Mouse (Mus musculus) MEL (cell line): ENCODE results near the gene Iqca. TPM values are rescaled to one million over a fixed set of nuclear protein-coding genes. Genes with fewer than 3 reads are reported as not detected.

Experiments used
- DNase-seq: peaks from one replicate; pipeline ENCODE4 v3.0.0; 2011; ENCODE audit warnings: low read depth, low spot score
- H3K27ac ChIP-seq: 2 replicates; pipeline ENCODE4 v1.5.1; 2012; ENCODE audit warnings: low read depth, mild to moderate bottlenecking, control low read depth, low read length, moderate library complexity; ENCODE audit not compliant: control insufficient read depth
- H3K27me3 ChIP-seq, 2 experiments: fragments of 150-350 bp in 1 of 2; sonication (generic) in 1 of 2; 2 replicates each; pipeline ENCODE4 v1.6.1; 2012; ENCODE audit warnings: low read length in 2 of 2, mild to moderate bottlenecking in 2 of 2, improper control_type of control experiment in 1 of 2, moderate library complexity in 1 of 2; ENCODE audit not compliant: insufficient read depth in 2 of 2, control insufficient read depth in 1 of 2
- H3K36me3 ChIP-seq, 2 experiments: 2 replicates each; pipeline ENCODE4 v1.6.1; 2012 to 2014; ENCODE audit warnings: low read length in 2 of 2, improper control_type of control experiment in 1 of 2, inconsistent platforms in 1 of 2, mild to moderate bottlenecking in 1 of 2; ENCODE audit not compliant: insufficient read depth in 2 of 2, control insufficient read depth in 1 of 2
- H3K4me1 ChIP-seq, 2 experiments: fragments of 150-350 bp in 1 of 2; sonication (generic) in 1 of 2; 2 replicates each; pipeline ENCODE4 v1.6.1; 2012; ENCODE audit warnings: low read length in 2 of 2, improper control_type of control experiment in 1 of 2, mild to moderate bottlenecking in 1 of 2; ENCODE audit not compliant: insufficient read depth in 2 of 2, control insufficient read depth in 1 of 2
- H3K4me3 ChIP-seq, 2 experiments: fragments of 150-350 bp in 1 of 2; sonication (generic) in 1 of 2; 2 replicates each; pipeline ENCODE4 v1.5.1; 2012; ENCODE audit warnings: low read depth in 2 of 2, low read length in 2 of 2, mild to moderate bottlenecking in 2 of 2, moderate library complexity in 2 of 2, control low read depth in 1 of 2, improper control_type of control experiment in 1 of 2; ENCODE audit not compliant: control insufficient read depth in 1 of 2, insufficient read depth in 1 of 2
- H3K79me2 ChIP-seq: 2 replicates; pipeline ENCODE4 v1.6.1; 2012; ENCODE audit warnings: mild to moderate bottlenecking, low read length, moderate library complexity; ENCODE audit not compliant: control insufficient read depth, poor library complexity, insufficient read depth
- H3K9ac ChIP-seq: 2 replicates; pipeline ENCODE4 v1.6.1; 2012; ENCODE audit warnings: low read depth, mild to moderate bottlenecking, control low read depth, low read length, moderate library complexity; ENCODE audit not compliant: control insufficient read depth, poor library complexity, severe bottlenecking
- H3K9me3 ChIP-seq: fragments of 150-350 bp; sonication (generic); replicated peaks from 2 replicates; pipeline ENCODE4 v1.6.1; 2012; ENCODE audit warnings: mild to moderate bottlenecking, low read length, improper control_type of control experiment, moderate library complexity; ENCODE audit not compliant: insufficient read depth
- CHD1 ChIP-seq: IDR thresholded peaks from 2 replicates; pipeline ENCODE4 v1.6.1; 2012; ENCODE audit warnings: low read depth, mild to moderate bottlenecking, inconsistent platforms, low read length, improper control_type of control experiment
- CHD2 ChIP-seq: IDR thresholded peaks from 2 replicates; pipeline ENCODE4 v1.6.1; 2011; ENCODE audit warnings: low read length, improper control_type of control experiment
- CTCF ChIP-seq, 3 experiments: IDR thresholded peaks in 2 of 3; conservative IDR thresholded peaks in 1 of 3; 2 replicates each; pipeline ENCODE4 v1.5.1; 2011 to 2012; ENCODE audit warnings: low read length in 3 of 3, low read depth in 2 of 3, mild to moderate bottlenecking in 2 of 3, improper control_type of control experiment in 1 of 3, inconsistent platforms in 1 of 3, mixed read lengths in 1 of 3, moderate library complexity in 1 of 3; ENCODE audit not compliant: control insufficient read depth in 1 of 3, insufficient read depth in 1 of 3, poor library complexity in 1 of 3, severe bottlenecking in 1 of 3
- E2F4 ChIP-seq: IDR thresholded peaks from 2 replicates; pipeline ENCODE4 v1.6.1; 2011; ENCODE audit warnings: low read depth, low read length, improper control_type of control experiment, borderline replicate concordance
- EP300 ChIP-seq, 2 experiments: IDR thresholded peaks; 2 replicates each; pipeline ENCODE4 v1.6.1; 2011; ENCODE audit warnings: improper control_type of control experiment in 2 of 2, low read length in 2 of 2, low read depth in 1 of 2, mild to moderate bottlenecking in 1 of 2
- ETS1 ChIP-seq: IDR thresholded peaks from 2 replicates; pipeline ENCODE4 v1.6.1; 2012; ENCODE audit warnings: low read depth, mild to moderate bottlenecking, inconsistent platforms, low read length, improper control_type of control experiment, moderate library complexity
- GABPA ChIP-seq: IDR thresholded peaks from 2 replicates; pipeline ENCODE4 v1.6.1; 2012; ENCODE audit warnings: low read depth, mild to moderate bottlenecking, inconsistent platforms, low read length, improper control_type of control experiment, moderate library complexity
- KAT2A ChIP-seq: conservative IDR thresholded peaks from 2 replicates; pipeline ENCODE4 v1.6.1; 2012; ENCODE audit warnings: low read depth, low read length, improper control_type of control experiment, inconsistent platforms
- MAFK ChIP-seq: IDR thresholded peaks from 2 replicates; pipeline ENCODE4 v1.6.1; 2011; ENCODE audit warnings: low read depth, mild to moderate bottlenecking, low read length, improper control_type of control experiment, borderline replicate concordance
- MAX ChIP-seq: IDR thresholded peaks from 2 replicates; pipeline ENCODE4 v1.6.1; 2011; ENCODE audit warnings: low read length, improper control_type of control experiment
- MAZ ChIP-seq: IDR thresholded peaks from 2 replicates; pipeline ENCODE4 v1.6.1; 2012; ENCODE audit warnings: low read depth, mild to moderate bottlenecking, inconsistent platforms, low read length, improper control_type of control experiment
- MEF2A ChIP-seq: IDR thresholded peaks from 2 replicates; pipeline ENCODE4 v1.6.1; 2014; ENCODE audit warnings: low read depth, mild to moderate bottlenecking, inconsistent platforms, low read length, improper control_type of control experiment; ENCODE audit not compliant: poor library complexity, insufficient replicate concordance, severe bottlenecking; ENCODE audit errors: extremely low read depth
- MYB ChIP-seq: IDR thresholded peaks from 2 replicates; pipeline ENCODE4 v1.6.1; 2011; ENCODE audit warnings: mild to moderate bottlenecking, low read depth, low read length, improper control_type of control experiment
- MYC ChIP-seq: IDR thresholded peaks from 2 replicates; pipeline ENCODE4 v1.6.1; 2011; ENCODE audit warnings: low read depth, mild to moderate bottlenecking, low read length, improper control_type of control experiment, moderate library complexity
- POLR2AphosphoS2 ChIP-seq: IDR thresholded peaks from 2 replicates; pipeline ENCODE4 v1.6.1; 2011; ENCODE audit warnings: low read length, improper control_type of control experiment
- POLR2AphosphoS5 ChIP-seq: IDR thresholded peaks from 2 replicates; pipeline ENCODE4 v1.6.1; 2012; ENCODE audit warnings: low read depth, borderline replicate concordance, mild to moderate bottlenecking, inconsistent platforms, low read length, moderate library complexity, mixed read lengths
- RCOR1 ChIP-seq: IDR thresholded peaks from 2 replicates; pipeline ENCODE4 v1.6.1; 2012; ENCODE audit warnings: low read depth, mild to moderate bottlenecking, inconsistent platforms, low read length, improper control_type of control experiment
- UBTF ChIP-seq: IDR thresholded peaks from 2 replicates; pipeline ENCODE4 v1.6.1; 2012; ENCODE audit warnings: low read depth, mild to moderate bottlenecking, inconsistent platforms, low read length, improper control_type of control experiment, moderate library complexity, borderline replicate concordance; ENCODE audit not compliant: insufficient read depth
- USF1 ChIP-seq: IDR thresholded peaks from 2 replicates; pipeline ENCODE4 v1.6.1; 2014; ENCODE audit warnings: low read depth, mild to moderate bottlenecking, inconsistent platforms, low read length, improper control_type of control experiment, moderate library complexity
- USF2 ChIP-seq, 2 experiments: IDR thresholded peaks; 2 replicates each; pipeline ENCODE4 v1.6.1; 2011 to 2012; ENCODE audit warnings: improper control_type of control experiment in 2 of 2, low read length in 2 of 2, borderline replicate concordance in 1 of 2, inconsistent platforms in 1 of 2, low read depth in 1 of 2, mild to moderate bottlenecking in 1 of 2; ENCODE audit not compliant: insufficient read depth in 1 of 2
- ZC3H11A ChIP-seq: IDR thresholded peaks from 2 replicates; pipeline ENCODE4 v1.6.1; 2012; ENCODE audit warnings: low read depth, mild to moderate bottlenecking, inconsistent platforms, low read length, improper control_type of control experiment
- ZNF384 ChIP-seq: IDR thresholded peaks from 2 replicates; pipeline ENCODE4 v1.6.1; 2012; ENCODE audit warnings: low read depth, mild to moderate bottlenecking, inconsistent platforms, low read length, improper control_type of control experiment
- polyA plus RNA-seq, 2 experiments: library from polyadenylated mRNA; stranded (reverse) in 1 of 2; unstranded in 1 of 2; fragments of >175 nt in 1 of 2; fragments of >200 nt in 1 of 2; gene quantifications; 2 replicates each; pipeline versions ENCODE4 v1.2.1 to v1.2.4; 2012; ENCODE audit warnings: low replicate concordance in 2 of 2, low read depth in 1 of 2; ENCODE audit not compliant: insufficient read length in 2 of 2, insufficient read depth in 1 of 2, missing spikeins in 1 of 2
- total RNA-seq: library from RNA; depleted of rRNA; stranded (reverse); fragments of 300-350 nt; gene quantifications from 2 replicates; pipeline ENCODE4 v1.2.3, GENCODE M21; 2012

The Iqca gene
- total and polyA plus RNA-seq, 3 experiments = 0.39 TPM; not detected in 2

- Histone ChIP-seq H3K4me3 (no peak overlapping the region), H3K27me3 (no peaks in the 10 kb centered on the region), H3K36me3 (no peaks in the 10 kb centered on the region), H3K9ac (no peak overlapping the region)
- DNase-seq = no peak
- TF ChIP-seq POLR2AphosphoS2 (no peak), MAFK (no peak), UBTF (no peak), MEF2A (no peak), CHD2 (no peak), POLR2AphosphoS5 (no peak), MAX (no peak), MAZ (no peak), GABPA (no peak), ZC3H11A (no peak), MYC (no peak)
- TF ChIP-seq, all 39 proteins: peak for 0
- Histone ChIP-seq H3K4me1 (no peaks in the 10 kb centered on the region), H3K9me3 (no peaks in the 10 kb centered on the region), H3K27ac (no peak overlapping the region), H3K79me2 (no peaks in the 10 kb centered on the region)
These were observed 24.8 kb upstream of the Iqca start for GRCm38 (mm10) chr1:90177978-90178377.

GRCm38 (mm10) chr1:90177565-90177964, 24.4 kb upstream of the Iqca start:
- Histone ChIP-seq H3K36me3 (no peaks in the 10 kb centered on the region), H3K27ac (no peak overlapping the region), H3K9ac (no peak overlapping the region), H3K79me2 (no peaks in the 10 kb centered on the region), H3K4me1 (no peaks in the 10 kb centered on the region), H3K27me3 (no peaks in the 10 kb centered on the region), H3K4me3 (no peak overlapping the region)
- no peak for DNase-seq
- TF ChIP-seq MYB = no peak
- no peak for TF ChIP-seq USF2 (IDR thresholded peaks at IDR 0.05; ENCODE audit: borderline replicate concordance in 1 of 2, insufficient read depth in 1 of 2, low read depth in 1 of 2, low read length in 2 of 2)
- no peak for TF ChIP-seq CTCF (IDR thresholded peaks at IDR 0.05 in 2 of 3, conservative IDR thresholded peaks at IDR 0.05 in 1 of 3; ENCODE audit: control insufficient read depth in 1 of 3, insufficient read depth in 1 of 3, low read depth in 2 of 3, low read length in 3 of 3, poor library complexity in 1 of 3, severe bottlenecking in 1 of 3)
- TF ChIP-seq ZNF384 = no peak
- TF ChIP-seq MYC = no peak
- TF ChIP-seq CHD2 = no peak
- TF ChIP-seq POLR2AphosphoS2 = no peak
- TF ChIP-seq KAT2A = no peak
- TF ChIP-seq ETS1 = no peak
- no peak for TF ChIP-seq E2F4
- TF ChIP-seq CHD1 = no peak
- TF ChIP-seq UBTF = no peak
- TF ChIP-seq EP300 (IDR thresholded peaks at IDR 0.05; ENCODE audit: low read depth in 1 of 2, low read length in 2 of 2) = no peak
- no peak for TF ChIP-seq USF1
- TF ChIP-seq RCOR1 = no peak
- TF ChIP-seq, all 39 proteins: peak for 0
- H3K9me3 ChIP-seq = no peaks in the 10 kb centered on the region
